13 mouse cellular contexts compared by ENCODE assay signal in the genomic region with DNA sequence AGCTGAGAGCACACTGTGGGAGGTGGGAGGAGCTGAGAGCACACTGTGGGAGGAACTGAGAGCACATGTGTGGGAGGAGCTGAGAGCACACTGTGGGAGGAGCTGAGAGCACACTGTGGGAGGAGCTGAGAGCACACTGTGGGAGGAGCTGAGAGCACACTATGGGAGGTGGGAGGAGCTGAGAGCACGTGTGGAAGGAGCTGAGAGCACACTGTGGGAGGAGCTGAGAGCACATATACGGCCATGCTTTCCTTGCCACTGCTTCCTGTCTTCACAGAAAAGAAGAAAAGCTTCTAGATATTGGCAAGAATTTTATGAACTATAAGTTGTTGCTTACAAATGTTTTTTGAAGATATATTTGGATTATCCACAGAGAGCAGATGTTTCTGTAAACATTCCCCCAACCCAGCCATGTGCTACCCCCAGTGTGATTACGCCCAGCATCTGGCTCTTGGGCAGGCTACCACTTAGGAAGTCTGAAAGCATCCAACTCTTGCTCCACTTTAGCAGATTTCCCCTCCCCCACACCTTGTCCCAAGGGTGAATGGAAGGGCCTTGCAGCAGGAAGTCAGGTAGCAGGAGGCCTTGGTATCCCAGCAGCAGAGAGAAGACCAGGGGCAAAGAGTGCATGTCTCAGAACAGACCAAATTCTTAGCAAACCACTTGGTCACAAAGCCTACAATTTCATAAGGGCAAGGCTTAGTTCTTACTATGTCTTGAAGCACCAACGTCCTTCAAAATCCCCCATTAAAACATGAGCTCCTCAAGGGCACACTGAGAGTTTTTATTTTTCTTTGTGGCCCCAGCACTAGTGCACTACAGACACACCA.
DNase-seq lines count a peak whose midpoint lies in the region; ATAC-seq and TF ChIP-seq lines count a peak whose summit lies in the region.
"Had no signal": no experiment of that assay in that cellular context is flagged by ENCODE, and none has a peak within 500 bp of the region (broad histone marks: within the 10 kb centered on the region; RNA-seq: fewer than 3 reads in every experiment).

No protein-coding gene starts in this region.

- TF ChIP-seq CTCF in heart, postnatal 0 days (IDR thresholded peaks at IDR 0.05; ENCODE audit: low read depth), result no peak

- H3K4me1 ChIP-seq in lung, embryonic 16.5 days (replicated peaks; ENCODE audit: control insufficient read depth, insufficient read depth, low read length), result peaks cover 17% of the 10 kb centered on the region
- H3K4me1 ChIP-seq in heart, postnatal 0 days (ENCODE audit: control insufficient read depth, insufficient read depth), result peaks cover 56% of the 10 kb centered on the region
- H3K4me1 ChIP-seq in stomach, embryonic 16.5 days (ENCODE audit: control insufficient read depth, insufficient read depth, low read length), result peaks cover 37% of the 10 kb centered on the region

- H3K9ac ChIP-seq in lung, embryonic 16.5 days (ENCODE audit: low read length), result no peak overlapping the region
- no peak overlapping the region for H3K9ac ChIP-seq in heart, postnatal 0 days (replicated peaks; ENCODE audit: low read depth, low read length)
- no peak overlapping the region for H3K9ac ChIP-seq in stomach, embryonic 16.5 days (ENCODE audit: low read length)
- H3K9ac ChIP-seq: forebrain, embryonic 13.5 days; liver, embryonic 14.5 days; midbrain, embryonic 13.5 days had no signal

- H3K4me3 ChIP-seq in lung, embryonic 16.5 days (ENCODE audit: low read length), result no peak overlapping the region
- H3K4me3 ChIP-seq in heart, postnatal 0 days (ENCODE audit: low read depth, low read length), result no peak overlapping the region
- no peak overlapping the region for H3K4me3 ChIP-seq in stomach, embryonic 16.5 days (replicated peaks; ENCODE audit: low read length)
- H3K4me3 ChIP-seq: forebrain, embryonic 13.5 days; midbrain, embryonic 13.5 days had no signal

- peak; percentile 79 for DNase-seq in heart, adult 11 months
- DNase-seq in heart, adult 8-10 months (ENCODE audit: low spot score), result no peak
- DNase-seq in lung, postnatal 36 days, result no peak
- no peak for DNase-seq in heart, postnatal 0 days (ENCODE audit: low spot score)
- no peak for DNase-seq in gastrocnemius, adult 18-20 months (ENCODE audit: low spot score)
- no peak for DNase-seq in left cerebral cortex, adult 9 months (ENCODE audit: low spot score in 2 of 2)
- DNase-seq: embryo, embryonic 11 days; kidney, adult 2 months had no signal

- no peaks in the 10 kb centered on the region for H3K36me3 ChIP-seq in lung, embryonic 16.5 days (ENCODE audit: control insufficient read depth, insufficient read depth, low read length)
- H3K36me3 ChIP-seq in heart, postnatal 0 days (replicated peaks; ENCODE audit: control insufficient read depth, insufficient read depth, low read length), result no peaks in the 10 kb centered on the region
- no peaks in the 10 kb centered on the region for H3K36me3 ChIP-seq in stomach, embryonic 16.5 days (ENCODE audit: control insufficient read depth, insufficient read depth, low read length)
- H3K36me3 ChIP-seq: midbrain, embryonic 13.5 days had no signal

- no peak for TF ChIP-seq EP300 in heart, postnatal 0 days (IDR thresholded peaks at IDR 0.05; ENCODE audit: low read depth)

- 46% methylated on average over 4 of the region's 4 CpGs for WGBS in lung, embryonic 16.5 days
- WGBS in heart, postnatal 0 days, result 49% methylated on average over 4 of the region's 4 CpGs
- 46% methylated on average over 4 of the region's 4 CpGs for WGBS in stomach, embryonic 16.5 days

- H3K27ac ChIP-seq in lung, embryonic 16.5 days (ENCODE audit: low read length), result 0 out of 2 replicates have a peak overlapping the region, but pooled peaks have one; percentile 37
- H3K27ac ChIP-seq in heart, postnatal 0 days (ENCODE audit: low read depth), result peak overlapping the region; percentile 51
- H3K27ac ChIP-seq in stomach, embryonic 16.5 days (ENCODE audit: low read length), result peak overlapping the region; percentile 79; the same call in 1 of the 2 replicates
- H3K27ac ChIP-seq: forebrain, embryonic 13.5 days; liver, embryonic 14.5 days; midbrain, embryonic 13.5 days had no signal

- H3K9me3 ChIP-seq in lung, embryonic 16.5 days (ENCODE audit: control insufficient read depth, low read length), result no peaks in the 10 kb centered on the region
- H3K9me3 ChIP-seq in heart, postnatal 0 days (replicated peaks; ENCODE audit: control insufficient read depth, low read length), result no peaks in the 10 kb centered on the region
- H3K9me3 ChIP-seq in stomach, embryonic 16.5 days (replicated peaks; ENCODE audit: control insufficient read depth, low read length), result no peaks in the 10 kb centered on the region
- H3K9me3 ChIP-seq: forebrain, embryonic 13.5 days; midbrain, embryonic 13.5 days had no signal

- H3K27me3 ChIP-seq in lung, embryonic 16.5 days (ENCODE audit: control insufficient read depth, insufficient read depth, low read depth, low read length), result no peaks in the 10 kb centered on the region
- no peaks in the 10 kb centered on the region for H3K27me3 ChIP-seq in heart, postnatal 0 days (ENCODE audit: control insufficient read depth, insufficient read depth, low read length)
- H3K27me3 ChIP-seq in stomach, embryonic 16.5 days (ENCODE audit: control insufficient read depth, insufficient read depth, low read length), result no peaks in the 10 kb centered on the region
- H3K27me3 ChIP-seq: forebrain, embryonic 13.5 days; midbrain, embryonic 13.5 days had no signal

- peak; percentile 74 for ATAC-seq in lung, embryonic 16.5 days (ENCODE audit: low read depth)
- no peak for ATAC-seq in heart, postnatal 0 days (ENCODE audit: insufficient read depth, low read depth)
- no peak for ATAC-seq in stomach, embryonic 16.5 days (ENCODE audit: insufficient read depth, low FRiP score)
- ATAC-seq: forebrain, embryonic 13.5 days; midbrain, embryonic 13.5 days had no signal

- no peak overlapping the region for H3K4me2 ChIP-seq in lung, embryonic 16.5 days (ENCODE audit: low read depth, low read length)
- no peak overlapping the region for H3K4me2 ChIP-seq in heart, postnatal 0 days (ENCODE audit: low read depth, low read length)
- H3K4me2 ChIP-seq in stomach, embryonic 16.5 days (ENCODE audit: low read depth, low read length), result no peak overlapping the region
- H3K4me2 ChIP-seq: forebrain, embryonic 13.5 days; midbrain, embryonic 13.5 days had no signal
